Mouse (Mus musculus) erythroblast, embryonic 14.5 days (primary cell): ENCODE measurements around the gene Tmf1.

Experiments
- GATA1 ChIP-seq: IDR thresholded peaks from 2 replicates; pipeline ENCODE4 v1.6.1; 2012; ENCODE audit warnings: low read length, inconsistent platforms, mixed read lengths
- TAL1 ChIP-seq: IDR thresholded peaks from 3 replicates; pipeline ENCODE4 v1.6.1; 2012; ENCODE audit warnings: low read length, inconsistent platforms, mixed read lengths

DNA sequence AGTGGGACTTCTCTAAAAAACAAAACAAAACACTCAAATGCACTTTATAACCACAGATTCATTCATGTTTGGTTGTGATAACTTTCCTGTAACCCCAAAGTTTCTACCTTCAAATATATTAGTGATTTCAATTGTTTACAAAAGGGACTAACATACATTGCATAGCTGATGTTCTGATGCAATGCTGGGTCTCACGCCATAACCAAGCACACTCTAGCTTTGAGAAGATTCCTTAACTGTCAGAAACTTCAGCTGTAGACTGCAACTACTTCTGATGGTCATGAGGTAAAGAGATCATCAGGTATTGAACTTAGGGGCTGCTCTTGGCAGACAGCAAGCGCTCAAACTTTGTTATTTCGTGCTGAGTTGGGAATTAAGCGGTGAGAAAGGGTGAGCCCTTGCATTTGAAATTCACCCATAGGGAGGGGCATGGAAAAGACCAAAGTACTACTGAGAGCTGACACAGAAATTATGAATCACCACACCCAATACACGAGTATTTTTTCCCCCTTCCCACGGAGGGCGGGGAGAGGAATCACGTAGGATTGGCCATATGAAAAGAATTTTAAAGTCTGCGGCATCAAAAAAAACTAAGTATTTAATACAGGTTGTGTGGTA lies 25.4 kb upstream of the Tmf1 start:
- TF ChIP-seq GATA1 = no peak
- TF ChIP-seq TAL1 = no peak
